Mouse (Mus musculus) bone marrow, adult 2 months (tissue): ENCODE data around the gene Prr5l. TPM values are rescaled to one million over a fixed set of nuclear protein-coding genes. Genes with fewer than 3 reads are reported as not detected.

Source experiments
- H3K27ac ChIP-seq: fragments of 200-500 bp; 2 replicates; pipeline ENCODE4 v1.5.1; 2012; ENCODE audit warnings: low read depth, mild to moderate bottlenecking, control low read depth, inconsistent platforms, low read length; ENCODE audit not compliant: control insufficient read depth, poor library complexity, insufficient read depth
- H3K4me1 ChIP-seq: fragments of 200-500 bp; 2 replicates; pipeline ENCODE4 v1.6.1; 2011; ENCODE audit warnings: low read length; ENCODE audit not compliant: control insufficient read depth, insufficient read depth
- H3K4me3 ChIP-seq: fragments of 200-500 bp; replicated peaks from 2 replicates; pipeline ENCODE3; 2011; ENCODE audit warnings: mild to moderate bottlenecking, low read depth, low read length, control low read depth; ENCODE audit not compliant: control insufficient read depth
- CTCF ChIP-seq: fragments of 200-500 bp; IDR thresholded peaks from 2 replicates; pipeline ENCODE4 v1.5.1; 2011; ENCODE audit warnings: low read length, control low read depth; ENCODE audit not compliant: control insufficient read depth, insufficient read depth
- POLR2A ChIP-seq: fragments of 200-500 bp; IDR thresholded peaks from 2 replicates; pipeline ENCODE4 v1.6.1; 2011; ENCODE audit warnings: low read depth, mild to moderate bottlenecking, control low read depth, low read length, borderline replicate concordance; ENCODE audit not compliant: control insufficient read depth
- WGBS: fragments of 180-500 bp; shearing (Covaris S2); methylation state at CpG from one replicate; pipeline ENCODE4 v1.1.7; 2018; 5-methylcytosine and 5-hydroxymethylcytosine counted together
- polyA plus RNA-seq: library from polyadenylated mRNA; stranded (reverse); fragments of >200 nt; gene quantifications from 2 replicates; pipeline ENCODE4 v1.2.4, GENCODE M21; 2011; ENCODE audit warnings: low replicate concordance; ENCODE audit not compliant: missing spikeins, insufficient read depth, insufficient read length

Prr5l gene
- polyA plus RNA-seq, 1 experiment = 8.4 TPM

DNA sequence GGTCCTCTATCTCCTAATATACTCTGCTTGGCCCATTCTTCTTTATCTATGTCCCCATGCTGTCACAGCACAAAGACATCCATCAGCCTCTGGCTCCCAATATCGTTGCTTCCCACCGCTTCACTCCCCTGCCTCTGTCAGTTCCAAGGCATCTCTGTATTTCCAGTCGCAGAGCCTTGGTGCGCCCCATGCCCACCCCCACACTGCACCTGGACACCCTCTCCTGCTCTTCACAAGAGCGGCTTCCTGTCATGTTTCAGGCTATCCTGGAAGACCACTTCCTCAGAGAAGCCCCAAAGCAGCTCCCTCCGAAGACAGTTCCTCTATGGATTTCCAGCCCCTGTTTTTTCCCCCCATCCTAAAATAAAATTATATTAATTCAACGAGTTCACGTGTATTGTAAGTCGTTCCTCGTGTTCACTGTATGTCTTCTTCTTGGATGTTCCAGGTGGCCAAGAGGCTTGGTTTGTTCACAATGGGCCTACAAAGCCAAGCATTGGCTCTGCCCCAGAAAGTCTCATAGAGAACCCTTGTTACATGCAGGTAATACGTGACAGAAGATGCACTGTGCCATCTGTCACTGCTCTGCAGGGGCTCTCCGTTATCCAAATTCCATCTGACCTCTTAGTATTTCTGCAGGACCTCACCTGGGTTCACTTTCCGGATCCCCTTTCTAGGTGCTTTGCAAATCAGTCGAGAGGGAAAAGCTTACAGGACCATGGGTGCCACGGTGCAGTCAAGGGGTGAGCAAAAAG, 26.7 kb upstream of the Prr5l start:
- Histone ChIP-seq H3K4me1 (no peaks in the 10 kb centered on the region), H3K4me3 (no peak overlapping the region), H3K27ac (no peak overlapping the region)
- no peak for TF ChIP-seq CTCF
- no peak for TF ChIP-seq POLR2A
- 82% methylated on average over 15 of the region's 15 CpGs for WGBS

DNA sequence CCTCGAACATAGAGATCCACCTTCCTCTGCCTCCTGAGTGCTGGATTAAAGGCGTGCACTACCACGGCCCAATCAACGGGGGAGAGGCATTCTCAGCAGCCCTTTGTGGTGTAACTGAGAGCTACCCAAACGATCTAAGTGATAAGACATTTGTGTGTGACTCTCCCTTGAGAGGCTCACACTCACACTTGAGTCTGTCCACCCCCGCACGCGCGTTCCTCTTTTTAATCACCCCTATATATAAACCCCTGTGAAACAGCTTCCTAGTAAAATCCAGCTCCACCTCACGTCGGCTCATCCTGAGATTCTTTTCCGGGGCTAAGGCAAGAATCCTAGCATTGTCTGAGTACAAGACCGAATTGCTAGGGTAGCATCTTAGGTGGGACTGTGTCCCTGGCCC, 25.9 kb upstream of the Prr5l start:
- Histone ChIP-seq H3K4me3 (no peak overlapping the region), H3K4me1 (no peaks in the 10 kb centered on the region), H3K27ac (no peak overlapping the region)
- 49% methylated on average over 13 of the region's 13 CpGs for WGBS
- no peak for TF ChIP-seq CTCF
- no peak for TF ChIP-seq POLR2A

DNA sequence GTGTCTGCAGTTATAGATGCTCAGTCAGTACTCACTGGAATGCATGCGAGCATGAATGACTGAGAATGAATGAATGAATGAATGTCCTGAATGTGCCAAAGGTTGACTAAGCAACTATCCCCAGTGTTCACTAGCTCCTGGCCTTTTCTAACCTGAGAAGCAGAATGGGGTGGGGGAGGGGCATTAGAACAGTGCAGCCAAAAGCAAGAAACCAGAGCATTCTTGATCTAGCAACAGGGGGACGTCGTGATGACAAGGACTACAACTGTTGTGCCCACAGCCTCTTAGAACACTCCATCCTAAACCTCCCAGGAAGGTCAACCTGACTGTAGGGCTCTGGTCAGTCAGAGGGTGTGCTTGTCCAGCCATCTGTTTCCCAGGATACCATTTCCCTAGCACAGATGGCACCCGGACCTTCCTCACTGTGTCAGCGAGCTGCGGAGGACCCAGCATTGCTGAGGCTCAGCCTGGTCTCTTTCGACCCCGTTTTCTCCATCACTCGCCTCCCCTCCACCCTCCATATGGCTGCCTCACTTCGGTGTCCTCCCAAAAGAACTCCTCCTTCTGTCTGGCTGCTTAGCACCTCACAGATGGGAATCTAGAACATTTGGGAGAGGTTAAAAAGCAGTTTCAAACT, 24.7 kb upstream of the Prr5l start:
- H3K4me1 ChIP-seq = no peaks in the 10 kb centered on the region
- H3K4me3 ChIP-seq = no peak overlapping the region
- no peak for TF ChIP-seq POLR2A
- TF ChIP-seq CTCF = no peak
- WGBS = 87% methylated on average over 10 of the region's 10 CpGs
- no peak overlapping the region for H3K27ac ChIP-seq

DNA sequence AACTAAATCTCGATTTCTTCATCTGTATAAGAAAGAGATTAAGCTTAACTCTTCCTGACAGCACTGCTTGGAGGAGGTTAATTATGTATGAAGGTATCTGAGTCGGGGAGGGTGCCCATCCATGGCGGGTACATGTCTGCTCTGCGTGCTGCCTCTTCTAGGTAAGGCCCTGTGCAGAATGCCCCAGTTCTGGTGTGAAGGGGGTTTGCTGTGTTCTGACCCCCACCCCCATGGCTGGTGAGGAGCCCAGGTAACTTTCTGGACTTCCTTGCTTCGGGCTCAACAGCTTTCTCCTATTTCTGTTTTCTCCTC, 23.5 kb upstream of the Prr5l start:
- no peak overlapping the region for H3K27ac ChIP-seq
- WGBS = 54% methylated on average over 5 of the region's 5 CpGs
- TF ChIP-seq CTCF = no peak
- TF ChIP-seq POLR2A = no peak

DNA sequence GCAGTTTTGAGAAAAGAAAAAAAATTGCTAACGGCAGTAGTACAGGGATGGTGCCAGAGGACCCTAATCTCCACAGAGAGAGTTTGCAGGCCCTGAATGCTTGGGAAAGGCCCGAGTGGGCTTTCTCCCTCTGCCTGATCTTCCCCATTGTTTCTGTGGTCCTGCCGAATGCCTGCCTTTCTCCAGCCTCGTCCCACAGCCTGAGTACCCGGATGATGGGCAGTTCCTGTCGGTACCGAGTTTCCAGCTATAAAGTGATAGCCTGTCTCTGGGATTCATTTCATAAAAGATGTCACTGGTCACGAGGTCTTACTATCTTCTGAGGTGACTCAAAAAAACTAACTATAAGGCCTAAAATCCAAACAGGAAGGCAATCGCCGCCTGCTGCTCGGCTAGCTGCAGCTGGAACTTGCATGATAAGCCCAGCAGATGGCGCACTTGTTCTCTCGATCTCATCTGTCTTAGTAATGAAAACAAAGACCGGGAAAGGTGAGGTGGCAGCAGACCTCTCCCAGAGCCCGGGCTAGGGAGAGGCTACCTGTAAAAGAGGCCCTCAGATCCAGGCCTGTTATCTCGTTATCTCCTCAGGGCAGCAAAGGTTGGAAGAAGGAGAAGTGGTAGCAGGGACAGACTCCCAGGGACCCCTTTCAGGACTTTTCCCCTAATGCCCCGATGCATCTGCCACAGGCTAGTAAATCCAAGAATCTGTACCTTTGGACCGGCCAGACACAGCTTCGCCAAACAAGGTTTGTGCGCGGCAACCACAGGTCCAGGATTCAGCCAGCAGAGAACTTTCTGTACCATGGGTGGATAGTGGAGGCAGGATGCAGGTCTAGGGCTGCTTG, 22.9 kb upstream of the Prr5l start:
- Histone ChIP-seq H3K27ac (no peak overlapping the region), H3K4me1 (no peaks in the 10 kb centered on the region), H3K4me3 (no peak overlapping the region)
- TF ChIP-seq CTCF (peak; percentile 75), POLR2A (no peak)
- WGBS = 28% methylated on average over 21 of the region's 21 CpGs

More for the DNA sequence above, 23.5 kb upstream of the Prr5l start:
- no peak overlapping the region for H3K4me3 ChIP-seq
- H3K4me1 ChIP-seq = no peaks in the 10 kb centered on the region

DNA sequence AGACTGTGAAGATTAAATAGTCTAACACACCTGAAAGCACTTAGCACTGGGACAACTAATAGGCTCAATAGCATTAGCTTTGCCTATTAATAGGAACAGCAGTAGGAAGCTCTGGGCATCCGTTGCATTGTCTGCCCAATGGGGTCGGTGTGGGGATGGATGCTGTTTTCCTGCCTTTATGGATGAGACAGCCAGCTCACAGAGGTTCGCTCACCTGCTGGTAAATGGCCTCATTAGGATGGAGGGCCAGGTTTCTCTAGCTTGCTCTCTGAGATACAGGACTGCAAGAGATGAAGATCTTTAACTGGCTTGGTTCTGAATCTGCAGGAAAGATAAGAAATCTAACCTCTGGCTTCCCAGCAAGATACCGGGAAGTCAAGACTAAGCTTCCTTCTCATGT, 19.4 kb upstream of the Prr5l start:
- H3K4me1 ChIP-seq = no peaks in the 10 kb centered on the region
- WGBS = 78% methylated on average over 4 of the region's 4 CpGs
- TF ChIP-seq POLR2A = no peak
- TF ChIP-seq CTCF = no peak

DNA sequence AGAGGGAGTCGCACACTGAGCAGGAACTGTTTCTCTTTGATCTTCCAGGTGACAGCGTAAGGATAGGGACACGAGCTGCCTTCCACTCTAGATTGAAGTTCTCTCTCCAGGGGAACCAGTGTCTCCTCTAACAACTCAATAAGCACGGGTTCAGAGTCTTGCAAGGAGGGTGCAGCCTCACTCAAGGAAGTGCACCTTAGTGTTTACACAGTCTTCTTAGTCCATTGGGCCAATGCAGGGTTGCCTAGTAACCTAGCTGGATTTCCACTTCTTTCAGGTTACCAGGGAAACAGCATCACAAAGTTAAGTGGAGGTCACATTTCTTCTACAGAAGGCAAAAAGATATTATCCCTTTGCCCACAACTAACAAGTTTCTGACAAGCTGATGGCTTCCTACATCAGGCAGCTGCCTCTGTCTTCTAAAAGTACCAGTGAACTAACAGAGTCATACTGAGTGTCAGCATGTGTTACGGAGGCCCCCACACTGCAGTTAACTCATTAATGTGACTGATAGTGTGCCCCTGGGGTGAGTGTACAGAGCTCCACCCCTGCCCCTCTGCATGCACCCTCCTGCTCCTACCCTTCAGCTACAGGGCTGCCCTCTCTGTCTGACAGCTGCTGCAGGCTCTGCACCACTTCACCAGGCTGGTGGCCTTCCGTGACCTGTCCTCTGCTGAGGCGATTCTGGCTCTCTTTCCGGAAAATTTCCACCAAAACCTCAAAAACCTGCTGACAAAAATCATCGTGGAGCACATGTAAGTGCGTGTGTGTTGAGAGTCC, 13.8 kb upstream of the Prr5l start:
- H3K4me3 ChIP-seq = no peak overlapping the region
- no peak for TF ChIP-seq POLR2A
- no peak for TF ChIP-seq CTCF
- WGBS = 84% methylated on average over 10 of the region's 10 CpGs
- no peak overlapping the region for H3K27ac ChIP-seq
- H3K4me1 ChIP-seq = no peaks in the 10 kb centered on the region

More for the DNA sequence above, 19.4 kb upstream of the Prr5l start:
- no peak overlapping the region for H3K4me3 ChIP-seq
- H3K27ac ChIP-seq = no peak overlapping the region
